Mouse (Mus musculus): Measurements from ENCODE around the gene Ndufb10.

Ndufb10 gene

DNA sequence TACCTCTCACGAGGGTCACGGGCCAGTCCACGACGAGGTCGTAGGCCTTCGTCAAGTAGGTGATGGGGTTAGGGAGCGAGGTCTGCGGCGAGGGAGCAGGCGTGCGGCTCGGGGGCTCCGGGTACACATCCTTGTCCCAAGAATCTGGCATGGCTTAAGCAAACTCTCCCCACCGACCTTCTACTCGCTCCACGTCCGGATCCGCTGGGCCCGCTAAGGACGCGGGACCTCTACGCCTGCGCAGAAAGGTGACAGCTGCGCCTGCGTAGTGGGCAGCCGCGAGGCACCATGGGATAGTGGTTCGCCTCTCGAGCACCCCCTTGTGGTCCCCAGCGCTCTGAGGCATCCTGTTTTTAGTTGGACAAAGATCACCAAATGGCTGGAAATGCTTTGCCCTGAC lies at the start of gene Ndufb10:
TSS of gene Ndufb10 (minus strand) at position 295 of the 400 bp plus-strand sequence.
- peak; percentile 97 for DNase-seq

DNA sequence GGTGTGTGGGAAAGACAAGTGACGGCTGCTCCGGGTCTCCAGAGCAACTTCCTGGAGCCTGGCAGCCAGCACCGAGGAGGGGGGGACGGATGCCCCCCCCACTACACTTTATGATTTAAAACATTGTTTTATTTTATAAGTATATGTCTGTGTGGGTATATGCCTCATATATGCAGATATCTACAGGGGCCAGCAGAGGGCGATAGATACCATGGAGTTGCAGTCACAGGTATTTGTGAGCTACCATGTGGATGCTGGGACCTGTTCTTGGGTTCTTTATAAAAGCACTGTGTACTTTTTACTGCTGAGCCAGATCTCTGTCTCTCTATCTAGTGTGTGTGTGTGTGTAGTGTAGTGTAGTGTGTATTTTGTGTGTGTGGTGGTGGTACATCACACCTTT lies 49.0 kb upstream of the Ndufb10 start:
- no peak for DNase-seq

DNA sequence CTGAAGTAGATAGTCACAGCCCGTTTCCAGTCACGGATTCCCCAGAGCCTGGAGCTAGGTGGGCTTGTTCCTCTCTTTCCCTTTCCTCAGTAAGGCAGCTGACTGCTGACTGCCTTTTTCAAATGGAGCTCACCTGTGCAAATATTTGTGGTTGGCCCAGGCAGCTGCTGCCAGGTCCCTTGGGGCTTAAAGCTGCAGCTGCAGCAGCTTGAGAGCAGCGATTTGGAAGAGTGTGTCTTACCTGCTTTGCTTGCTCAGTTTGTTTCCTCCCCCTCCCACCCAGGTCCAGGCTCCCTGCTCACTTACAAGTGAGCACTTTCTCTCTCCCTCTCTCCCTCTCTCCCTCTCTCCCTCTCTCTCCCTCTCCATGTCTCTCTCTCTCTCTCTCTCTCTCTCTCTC lies 44.9 kb upstream of the Ndufb10 start:
- DNase-seq, result no peak

DNA sequence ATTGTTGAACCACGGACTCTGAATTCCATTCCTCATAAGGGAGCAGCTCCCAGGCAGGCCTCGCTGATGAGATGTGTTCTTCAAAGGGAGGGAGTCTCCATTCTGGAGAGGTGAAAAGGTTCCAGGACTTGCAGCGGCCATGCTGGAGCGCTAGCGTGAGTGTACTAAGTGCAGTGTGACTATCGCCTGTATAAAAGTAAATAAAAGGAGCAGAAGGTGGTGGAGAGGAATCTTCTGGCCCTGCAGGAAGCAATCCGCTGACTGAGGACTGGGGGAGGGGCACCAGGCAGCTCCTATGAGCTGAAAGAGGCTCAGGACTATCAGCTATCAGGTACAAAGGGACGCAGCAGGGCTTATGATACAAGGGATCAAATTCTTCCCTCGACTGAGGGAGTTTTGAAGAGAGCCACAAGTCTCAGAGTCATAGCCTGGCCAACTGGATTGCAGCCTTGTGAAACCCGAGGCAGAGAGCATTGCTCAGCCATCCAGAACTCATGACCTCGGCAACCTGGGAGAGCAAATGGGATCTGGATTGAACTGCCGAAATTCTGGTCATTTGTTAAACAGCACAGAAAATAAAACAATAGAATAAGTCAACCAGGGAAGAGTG lies 42.1 kb upstream of the Ndufb10 start:
- no peak for DNase-seq

DNA sequence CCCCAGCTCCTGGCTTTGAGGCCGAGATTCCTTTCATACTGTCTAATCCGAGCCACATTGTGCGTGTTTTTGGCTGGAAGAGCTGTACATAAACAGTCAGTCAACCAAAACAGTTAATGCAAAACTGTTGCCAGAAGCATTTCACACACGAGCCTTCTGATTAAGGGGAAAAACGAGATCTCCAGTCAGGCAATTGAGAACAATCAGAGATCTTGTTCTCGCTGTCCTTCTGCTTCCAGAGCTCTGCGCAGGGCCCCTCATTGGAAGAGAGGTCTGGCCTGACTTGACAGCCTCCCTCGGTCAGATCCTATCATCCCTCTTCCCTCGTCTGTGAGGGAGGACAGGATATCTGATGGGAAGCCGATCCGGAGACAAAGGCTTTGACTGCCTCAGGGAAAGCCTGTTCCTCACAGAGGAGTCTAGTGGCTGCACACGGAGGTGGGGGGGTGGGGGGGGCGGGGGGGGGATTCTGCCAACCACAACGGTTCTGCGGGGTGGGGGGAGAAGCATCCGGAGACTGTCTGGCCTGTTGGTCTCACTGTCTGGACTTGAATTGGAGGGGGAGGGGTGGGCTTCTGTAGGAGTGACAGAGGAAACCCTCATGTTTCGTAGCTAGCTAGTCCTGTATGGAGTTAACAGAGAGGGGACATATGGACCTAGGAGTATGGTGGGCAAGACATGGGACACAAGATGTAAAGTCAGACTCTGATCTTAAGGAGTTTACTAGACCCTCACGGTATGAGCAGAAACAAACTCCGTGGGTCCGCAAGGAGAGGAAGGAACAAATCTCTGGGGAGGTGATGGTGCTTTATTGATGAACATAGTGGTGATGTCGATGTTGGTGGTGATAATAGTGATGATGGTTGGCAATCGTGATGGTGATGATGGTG lies 41.0 kb upstream of the Ndufb10 start:
- DNase-seq, result no peak

DNA sequence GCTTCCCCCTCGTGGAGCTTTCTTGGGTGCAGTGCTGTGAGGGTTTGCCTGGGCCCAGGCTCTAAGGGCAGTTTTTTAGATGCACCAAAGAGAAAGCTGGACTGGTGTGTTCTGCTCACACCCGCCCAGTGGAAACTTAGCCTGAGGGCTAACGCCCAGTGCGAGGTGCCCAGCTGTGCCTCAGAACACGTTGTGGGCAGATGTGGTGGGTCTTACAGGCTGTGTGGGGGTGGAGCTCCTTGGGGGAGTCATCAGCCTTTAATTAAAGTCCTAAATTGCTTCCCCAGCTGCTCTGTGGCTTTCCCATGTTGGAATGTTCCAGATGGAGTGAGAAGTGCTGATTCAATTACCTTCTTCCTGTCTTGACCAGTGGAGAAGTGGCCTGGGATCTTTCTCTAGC lies 36.8 kb upstream of the Ndufb10 start:
- DNase-seq, result no peak

DNA sequence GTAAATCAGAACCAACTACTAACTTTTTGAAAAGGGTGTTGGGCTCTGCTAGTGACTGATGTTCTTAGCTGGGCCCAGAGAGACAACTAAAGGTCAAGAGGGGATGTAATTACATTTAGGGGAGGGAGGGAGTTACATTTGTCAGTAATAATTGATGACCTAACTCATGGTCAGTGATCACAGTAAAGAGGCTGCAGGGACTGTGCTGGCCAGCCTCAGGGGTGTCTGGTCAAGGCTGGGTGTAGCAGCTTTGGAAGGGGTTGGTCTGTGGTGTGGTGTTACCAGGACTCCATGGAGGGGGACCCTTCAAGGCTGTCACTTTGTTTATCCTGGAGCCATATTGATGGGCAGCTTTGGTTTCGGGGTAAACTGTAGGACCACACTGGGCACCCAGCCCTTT lies 33.1 kb upstream of the Ndufb10 start:
- DNase-seq, result no peak

DNA sequence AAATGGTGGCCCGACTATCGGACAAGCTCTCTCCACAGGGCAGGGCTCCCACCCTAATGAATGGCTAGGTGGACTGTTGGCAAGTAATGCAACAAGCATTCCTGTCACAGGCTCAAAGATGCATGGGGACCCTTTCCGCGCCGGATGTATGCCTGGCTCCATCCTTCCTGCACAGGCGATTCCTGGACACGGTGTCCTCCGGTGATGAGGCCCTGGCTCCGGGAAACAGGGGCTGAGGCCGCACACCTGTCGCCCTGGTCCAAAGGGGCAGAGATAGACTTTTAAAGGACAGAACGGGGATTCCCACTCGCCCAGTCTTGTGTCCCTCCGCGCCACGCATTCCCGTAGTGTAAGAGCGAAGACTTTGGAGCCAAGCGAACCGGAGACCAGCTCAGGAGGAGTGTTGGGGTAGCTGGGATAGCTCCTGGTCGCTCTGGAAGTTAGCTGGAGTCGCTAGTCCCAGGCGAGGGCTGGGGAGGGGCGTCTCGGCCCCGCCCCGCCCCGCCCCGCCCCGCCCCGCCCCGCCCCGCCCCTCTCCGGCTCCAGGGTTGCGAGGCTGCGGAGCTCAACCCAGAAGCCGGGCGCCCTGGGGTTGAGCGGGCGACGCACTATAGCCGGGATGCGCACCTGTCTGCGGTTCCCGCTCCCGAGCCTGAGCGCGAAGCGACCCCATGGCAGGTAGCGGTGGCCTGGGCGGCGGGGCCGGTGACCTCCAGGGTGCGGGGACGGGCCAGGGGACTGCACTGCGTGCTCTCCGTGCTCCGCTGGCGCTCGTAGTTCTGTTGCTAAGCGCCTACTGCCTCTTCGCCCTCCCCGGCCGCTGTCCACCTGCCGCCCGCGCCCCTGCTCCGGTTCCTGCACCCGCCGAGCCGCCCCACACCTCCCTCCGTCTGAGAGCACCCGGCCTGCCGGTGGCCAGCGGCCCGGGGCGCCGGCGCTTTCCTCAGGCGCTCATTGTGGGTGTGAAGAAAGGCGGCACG lies 28.4 kb upstream of the Ndufb10 start, which contains the start of gene Hs3st6:
TSS of gene Hs3st6 (plus strand) at position 574 of the 980 bp plus-strand sequence.
- DNase-seq, result peak; percentile 29

DNA sequence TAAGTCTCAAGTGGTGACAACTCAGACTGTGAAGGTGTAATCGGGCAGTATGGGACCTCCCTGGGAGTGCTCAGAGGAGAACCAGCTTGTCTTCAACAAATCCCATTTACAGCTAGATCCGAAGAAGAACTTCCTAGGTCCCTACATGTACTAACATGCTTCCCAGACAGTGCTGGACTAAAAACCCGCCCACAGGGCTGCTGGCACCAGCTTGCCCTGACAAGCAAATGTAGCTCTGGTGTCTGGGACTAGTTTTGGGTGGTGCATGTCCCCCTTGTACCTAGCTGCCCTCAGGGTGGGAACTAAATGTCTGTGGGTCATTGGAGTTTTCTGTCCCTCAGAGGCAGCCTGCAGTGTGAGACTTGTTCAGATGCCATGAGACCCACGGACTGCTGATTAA lies 27.2 kb upstream of the Ndufb10 start:
- no peak for DNase-seq

DNA sequence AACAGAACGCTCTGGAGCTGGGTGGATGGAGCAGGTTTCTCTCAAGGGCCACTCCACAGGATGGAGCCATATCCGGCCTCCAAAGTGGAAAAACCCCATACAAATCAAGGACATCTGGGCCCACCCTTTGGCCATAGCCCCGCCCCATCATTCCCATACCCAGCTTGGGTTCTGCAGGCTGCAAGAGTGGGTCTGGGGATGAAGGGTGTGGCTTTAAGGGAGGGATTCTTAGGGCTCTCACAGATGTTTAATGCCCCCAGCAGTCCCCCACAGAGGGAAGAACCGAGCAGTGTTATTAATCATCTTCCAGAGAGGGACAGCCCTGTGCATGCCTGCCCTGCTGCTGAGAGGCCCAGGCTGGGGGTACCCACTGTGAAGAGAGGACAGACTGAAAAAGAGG lies 22.7 kb upstream of the Ndufb10 start:
- DNase-seq, result no peak

DNA sequence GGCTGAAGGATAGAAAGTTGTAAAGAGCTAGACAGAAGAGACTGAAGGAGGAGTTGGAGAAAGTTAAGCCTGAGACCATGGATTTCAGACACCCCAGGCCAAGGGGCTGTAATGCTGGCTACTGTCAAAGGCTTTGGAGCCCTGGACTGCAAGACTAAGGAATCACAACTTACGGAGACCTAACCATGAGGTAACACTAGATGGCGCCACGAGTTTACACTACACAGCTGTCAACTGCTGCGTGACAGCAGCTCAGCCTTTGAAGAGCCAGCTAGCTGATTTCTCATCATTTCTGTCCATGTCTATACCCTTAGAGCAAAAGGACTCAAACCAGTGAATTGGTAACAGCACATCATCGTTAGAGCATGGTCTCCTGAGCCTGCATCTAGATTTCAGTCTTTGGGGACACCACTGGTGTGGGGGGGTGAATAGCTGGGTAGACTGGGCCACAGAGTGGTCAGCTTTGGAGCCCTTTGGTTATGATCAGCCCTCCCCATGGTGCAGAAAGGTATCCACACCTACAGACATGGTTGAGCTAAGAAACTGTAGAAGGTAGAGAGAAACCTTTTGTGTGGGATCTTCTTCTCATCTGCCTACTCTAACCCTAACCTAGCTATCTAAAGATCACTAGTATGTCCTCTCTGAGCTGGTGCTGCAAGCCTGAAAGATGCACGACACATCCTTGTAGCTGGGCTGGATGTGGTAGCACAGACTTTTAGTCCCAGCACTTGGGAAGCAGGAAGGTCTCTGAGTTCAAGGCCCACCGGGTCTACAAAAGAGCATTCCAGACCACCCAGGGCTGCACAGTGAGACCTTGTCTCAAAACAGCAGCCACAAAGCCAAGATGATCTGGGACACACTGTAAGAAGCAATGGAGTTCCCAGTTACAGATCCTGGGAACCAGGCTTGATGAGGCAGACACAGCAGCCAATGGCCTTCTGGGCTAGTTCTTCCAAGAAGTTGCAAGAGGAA lies 21.5 kb upstream of the Ndufb10 start:
- peak; percentile 83 for DNase-seq

DNA sequence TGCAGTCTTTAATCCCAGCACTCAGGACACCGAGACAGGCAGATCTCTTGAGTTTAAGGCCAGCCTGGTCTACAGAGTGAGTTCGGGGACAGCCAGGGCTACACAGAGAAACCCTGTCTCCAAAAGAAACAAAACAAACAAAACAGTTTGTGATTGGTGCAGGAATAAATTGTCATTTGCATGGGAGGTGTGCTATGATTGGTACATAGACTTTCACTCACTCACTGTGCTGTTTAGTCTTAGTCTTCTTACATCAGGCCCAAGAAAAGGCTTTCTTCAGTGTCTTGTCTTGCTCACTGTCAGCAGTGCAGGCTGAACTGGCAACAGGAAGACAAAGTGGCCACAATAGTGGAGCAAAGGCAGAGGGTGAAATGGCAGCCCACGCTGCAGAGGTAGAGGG lies 20.1 kb upstream of the Ndufb10 start:
- no peak for DNase-seq

DNA sequence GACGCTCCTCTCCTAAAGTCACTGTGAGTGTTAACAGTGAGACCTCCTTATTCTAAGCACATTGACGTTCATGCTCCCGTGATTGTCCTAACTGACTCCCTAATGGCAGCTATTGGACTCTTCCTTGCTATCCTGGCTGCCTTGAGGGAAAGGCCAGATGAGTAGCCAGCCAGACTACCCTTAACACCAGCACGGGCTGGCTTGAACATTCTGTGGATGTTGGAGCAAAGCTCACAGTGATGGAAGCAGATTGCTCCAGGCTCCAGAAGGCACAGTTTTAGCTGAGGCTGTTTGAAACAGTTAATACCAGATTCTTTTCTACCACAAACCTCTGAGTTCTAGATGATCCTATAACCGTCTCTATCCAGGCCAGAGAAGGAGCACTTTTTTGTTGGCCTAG lies 19.6 kb upstream of the Ndufb10 start:
- no peak for DNase-seq

DNA sequence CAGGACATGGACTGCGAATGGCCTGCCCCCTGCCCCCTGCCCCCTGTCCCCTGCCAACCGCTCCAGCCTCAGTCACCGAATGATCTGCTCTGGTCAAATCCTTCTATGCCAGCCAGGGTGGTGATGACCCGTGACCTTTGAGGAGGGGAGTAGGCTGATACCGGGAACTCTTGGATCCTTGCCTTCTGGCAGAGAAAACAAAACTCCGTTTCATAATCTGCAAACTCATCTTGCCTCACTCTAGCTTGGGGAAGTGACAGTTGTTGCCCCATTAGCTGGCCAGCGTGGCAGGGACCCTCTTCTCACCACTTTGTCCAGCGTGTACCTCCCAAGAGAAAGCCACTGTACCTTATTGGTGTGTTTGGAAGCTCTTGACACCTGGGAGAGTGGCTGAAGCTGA lies 18.0 kb upstream of the Ndufb10 start:
- no peak for DNase-seq

DNA sequence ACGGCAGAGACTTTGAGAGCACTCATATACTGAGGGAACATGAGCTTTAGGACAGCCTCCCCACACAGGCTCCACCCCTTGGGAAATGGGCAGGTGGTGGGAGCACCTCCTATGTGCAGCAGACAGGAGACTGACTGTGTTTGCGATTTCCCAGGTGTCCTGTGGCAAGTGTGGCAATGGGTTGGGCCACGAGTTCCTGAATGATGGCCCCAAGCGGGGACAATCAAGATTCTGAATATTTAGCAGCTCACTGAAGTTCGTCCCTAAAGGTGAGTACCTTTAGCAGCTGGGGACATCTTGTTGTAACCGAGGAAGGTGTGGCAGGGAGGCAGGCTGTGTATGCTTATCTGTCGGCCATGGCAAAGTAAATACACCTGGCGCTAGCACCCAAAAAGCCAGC lies 15.6 kb upstream of the Ndufb10 start:
- DNase-seq, result no peak

DNA sequence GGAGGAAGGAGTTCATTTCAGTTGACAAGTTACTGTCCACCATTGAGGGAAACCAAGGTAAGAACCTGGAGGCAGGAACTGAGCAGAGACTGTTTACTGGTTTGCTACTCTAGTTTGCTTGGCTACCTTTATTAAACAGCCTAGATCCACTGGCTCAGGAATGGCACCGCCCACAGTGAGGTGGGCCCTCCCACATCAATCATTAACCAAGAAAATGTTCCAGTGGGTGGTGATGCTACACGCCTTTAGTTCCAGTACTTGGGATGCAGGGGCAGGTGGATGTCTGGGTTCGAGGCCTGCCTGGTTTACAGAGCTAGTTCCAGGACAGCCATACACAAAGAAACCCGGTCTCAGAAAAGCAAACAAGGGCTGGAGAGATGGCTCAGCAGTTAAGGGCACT lies 14.0 kb upstream of the Ndufb10 start:
- no peak for DNase-seq

DNA sequence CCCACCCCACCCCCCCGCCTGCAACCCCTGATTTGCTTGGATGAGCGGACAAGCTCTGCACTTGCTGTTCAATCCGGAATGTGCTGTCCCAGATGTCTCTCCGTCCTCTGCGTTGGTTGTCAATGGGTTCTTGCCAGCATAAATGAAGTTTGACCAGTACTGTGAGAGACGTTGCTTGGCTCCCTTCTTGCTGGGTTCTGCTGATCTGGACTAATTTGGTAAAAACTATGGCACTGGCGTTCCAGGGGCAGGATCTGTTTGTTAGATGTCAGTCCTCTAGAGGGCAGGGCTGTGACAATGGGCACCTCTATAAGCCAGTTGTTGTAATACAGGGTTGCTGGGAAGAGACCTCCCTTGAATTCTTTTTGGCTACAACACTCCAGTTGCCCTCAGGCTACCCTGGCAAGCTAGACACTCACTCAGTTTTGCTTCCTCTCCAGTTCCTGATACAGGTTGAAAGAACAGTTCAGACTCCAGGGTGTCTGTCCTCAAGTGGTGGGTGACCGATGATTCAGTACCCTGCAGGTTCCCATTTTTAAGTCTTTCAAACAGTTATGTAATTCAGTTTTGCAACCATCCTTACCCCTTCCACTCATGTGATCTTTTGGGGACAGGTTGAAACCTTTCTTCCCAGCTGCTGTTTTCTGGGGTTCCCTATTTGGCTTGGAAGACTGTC lies 13.0 kb upstream of the Ndufb10 start:
- DNase-seq, result no peak

DNA sequence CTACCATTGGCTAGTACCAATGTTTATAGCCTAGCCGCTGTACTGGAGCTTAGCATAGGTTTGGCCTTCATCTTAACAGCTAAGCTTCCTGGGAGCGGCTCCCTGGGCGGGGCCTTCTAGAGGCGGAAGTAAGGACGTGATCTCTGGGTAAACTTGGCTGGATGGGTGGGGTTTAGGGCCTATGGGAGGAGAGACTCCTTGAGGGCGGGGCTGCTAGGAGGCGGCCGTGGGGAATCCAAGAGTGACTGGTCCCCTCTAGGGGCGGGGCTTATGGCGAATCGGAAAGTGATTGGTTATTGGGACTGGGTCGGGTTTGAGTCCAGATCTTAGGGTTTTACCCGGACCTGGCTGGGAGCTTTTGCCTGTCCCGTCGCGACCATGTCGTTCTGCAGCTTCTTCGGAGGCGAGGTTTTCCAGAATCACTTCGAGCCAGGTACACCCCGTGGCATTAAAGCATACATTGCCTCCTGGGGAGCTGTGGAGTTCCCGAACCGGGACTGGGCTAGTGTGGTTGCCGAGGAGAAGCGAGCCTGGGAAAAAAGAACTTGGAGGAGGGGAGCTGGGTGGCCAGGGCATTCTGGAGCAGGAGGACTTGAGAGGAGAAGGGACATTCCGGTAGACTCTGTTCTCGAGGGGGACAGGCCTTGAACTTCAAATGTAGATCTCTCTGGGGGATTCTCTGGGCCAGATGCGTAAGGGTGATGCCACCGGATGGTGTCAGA lies 12.2 kb upstream of the Ndufb10 start, which contains the start of gene Msrb1:
TSS of gene Msrb1 (plus strand) at position 313 of the 722 bp plus-strand sequence.
- peak; percentile 97 for DNase-seq

DNA sequence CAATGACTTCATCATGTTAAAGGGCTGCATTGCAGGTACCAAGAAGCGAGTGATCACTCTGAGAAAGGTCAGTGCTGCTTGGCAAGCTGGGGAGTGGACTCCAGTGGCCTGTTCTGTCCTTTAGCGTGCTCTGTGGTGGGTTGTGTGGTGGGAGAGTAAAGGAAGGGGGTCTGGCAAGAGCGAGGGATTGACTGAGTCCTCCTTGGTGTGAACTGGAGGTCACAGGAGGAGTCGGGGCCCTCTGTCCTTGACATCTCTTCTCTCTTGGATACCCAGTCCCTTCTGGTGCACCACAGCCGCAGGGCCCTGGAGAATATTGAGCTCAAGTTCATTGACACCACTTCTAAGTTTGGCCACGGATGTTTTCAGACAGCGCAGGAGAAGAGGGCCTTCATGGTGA lies 11.2 kb upstream of the Ndufb10 start:
- DNase-seq, result no peak

DNA sequence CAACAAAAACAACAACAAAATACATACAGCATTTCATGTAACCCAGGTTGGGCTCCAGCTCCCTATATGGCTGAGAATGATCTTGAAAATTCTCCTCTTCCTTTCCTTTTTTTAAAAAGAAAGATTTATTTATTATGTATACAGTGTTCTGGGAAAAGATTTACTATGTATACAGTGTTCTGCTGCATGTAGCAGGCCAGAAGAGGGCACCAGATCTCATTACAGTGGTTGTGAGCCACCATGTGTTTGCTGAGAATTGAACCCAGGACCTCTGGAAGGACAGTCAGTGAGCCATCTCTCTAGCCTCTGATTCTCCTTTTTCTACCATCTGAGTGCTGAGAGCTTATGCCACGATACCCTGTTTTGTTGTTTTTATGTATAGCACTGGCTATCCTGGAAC lies 10.2 kb upstream of the Ndufb10 start:
- no peak for DNase-seq
